Mouse (Mus musculus): ENCODE measurements around the gene Ociad1. TPM values are rescaled to one million over a fixed set of nuclear protein-coding genes. Genes with fewer than 3 reads are reported as not detected.

Ociad1 gene
- polyA plus RNA-seq, 1 experiment from 2014 or later = 220 TPM

GRCm38 (mm10) chr5:73285470-73285978 lies 7.1 kb upstream of the Ociad1 start:
- Histone ChIP-seq H3K4me3 (no peak overlapping the region), H3K4me2 (no peak overlapping the region), H3K36me3 (no peaks in the 10 kb centered on the region), H3K27me3 (replicated peaks) (no peaks in the 10 kb centered on the region), H3K9me3 (no peaks in the 10 kb centered on the region), H3K9ac (no peak overlapping the region), H3K4me1 (peaks cover 7% of the 10 kb centered on the region; the same call in 1 of the 2 replicates), H3K27ac (replicated peaks) (no peak overlapping the region)
- 68% methylated on average over 3 of the region's 3 CpGs for WGBS
- ATAC-seq (ENCODE audit: extremely low read depth, insufficient number of reproducible peaks, low FRiP score, low TSS enrichment) = no peak

GRCm38 (mm10) chr5:73286603-73287002 lies 6.0 kb upstream of the Ociad1 start:
- no peaks in the 10 kb centered on the region for H3K36me3 ChIP-seq
- no peaks in the 10 kb centered on the region for H3K9me3 ChIP-seq
- no peak overlapping the region for H3K27ac ChIP-seq (replicated peaks)
- WGBS = 66% methylated on average over 5 of the region's 5 CpGs
- H3K4me1 ChIP-seq = 0 out of 2 replicates have a peak, but pooled peaks cover 4% of the 10 kb centered on the region
- no peaks in the 10 kb centered on the region for H3K27me3 ChIP-seq (replicated peaks)
- no peak overlapping the region for H3K4me2 ChIP-seq
- no peak overlapping the region for H3K4me3 ChIP-seq
- no peak for ATAC-seq (ENCODE audit: extremely low read depth, insufficient number of reproducible peaks, low FRiP score, low TSS enrichment)
- H3K9ac ChIP-seq = no peak overlapping the region

GRCm38 (mm10) chr5:73289900-73290299 lies 2.7 kb upstream of the Ociad1 start:
- Histone ChIP-seq H3K4me3 (no peak overlapping the region), H3K4me2 (no peak overlapping the region), H3K27me3 (replicated peaks) (no peaks in the 10 kb centered on the region), H3K9me3 (no peaks in the 10 kb centered on the region), H3K27ac (replicated peaks) (no peak overlapping the region), H3K36me3 (peaks cover 2% of the 10 kb centered on the region), H3K9ac (no peak overlapping the region), H3K4me1 (peaks cover 24% of the 10 kb centered on the region)
- ATAC-seq (ENCODE audit: extremely low read depth, insufficient number of reproducible peaks, low FRiP score, low TSS enrichment) = no peak
- WGBS = 60% methylated on average over 2 of the region's 2 CpGs

GRCm38 (mm10) chr5:73293458-73293827 lies 859 bp downstream of the Ociad1 start:
- H3K27ac ChIP-seq (replicated peaks) = peak overlapping the region; percentile 98
- no peak for ATAC-seq (ENCODE audit: extremely low read depth, insufficient number of reproducible peaks, low FRiP score, low TSS enrichment)
- WGBS = 9% methylated on average over 8 of the region's 8 CpGs

GRCm38 (mm10) chr5:73295016-73295415 lies 2.4 kb downstream of the Ociad1 start:
- no peak overlapping the region for H3K4me3 ChIP-seq
- H3K9ac ChIP-seq = no peak overlapping the region
- no peak for ATAC-seq (ENCODE audit: extremely low read depth, insufficient number of reproducible peaks, low FRiP score, low TSS enrichment)
- no peaks in the 10 kb centered on the region for H3K9me3 ChIP-seq
- WGBS = 96% methylated on average over 7 of the region's 7 CpGs
- no peak overlapping the region for H3K4me2 ChIP-seq
- no peak overlapping the region for H3K27ac ChIP-seq (replicated peaks)
- peaks cover 41% of the 10 kb centered on the region for H3K36me3 ChIP-seq
- H3K27me3 ChIP-seq (replicated peaks) = no peaks in the 10 kb centered on the region
- H3K4me1 ChIP-seq = peaks cover 31% of the 10 kb centered on the region

More at GRCm38 (mm10) chr5:73293458-73293827, 859 bp downstream of the Ociad1 start:
- H3K9ac ChIP-seq = peak overlapping the region; percentile 98
- H3K4me2 ChIP-seq = peak overlapping the region; percentile 83
- H3K4me3 ChIP-seq = peak overlapping the region; percentile 93
- no peaks in the 10 kb centered on the region for H3K27me3 ChIP-seq (replicated peaks)
- H3K36me3 ChIP-seq = peaks cover 29% of the 10 kb centered on the region
- peaks cover 31% of the 10 kb centered on the region for H3K4me1 ChIP-seq
- no peaks in the 10 kb centered on the region for H3K9me3 ChIP-seq

GRCm38 (mm10) chr5:73295916-73296315 lies 3.3 kb downstream of the Ociad1 start:
- no peak for ATAC-seq (ENCODE audit: extremely low read depth, insufficient number of reproducible peaks, low FRiP score, low TSS enrichment)
- Histone ChIP-seq H3K36me3 (peaks cover 50% of the 10 kb centered on the region), H3K27ac (replicated peaks) (no peak overlapping the region), H3K4me2 (no peak overlapping the region), H3K4me1 (peaks cover 31% of the 10 kb centered on the region), H3K27me3 (replicated peaks) (no peaks in the 10 kb centered on the region), H3K9me3 (no peaks in the 10 kb centered on the region), H3K4me3 (no peak overlapping the region), H3K9ac (no peak overlapping the region)
- 87% methylated on average over 4 of the region's 4 CpGs for WGBS

GRCm38 (mm10) chr5:73301601-73302307 lies 9.2 kb downstream of the Ociad1 start:
- Histone ChIP-seq H3K9ac (no peak overlapping the region), H3K4me2 (no peak overlapping the region), H3K27ac (replicated peaks) (no peak overlapping the region), H3K27me3 (replicated peaks) (no peaks in the 10 kb centered on the region), H3K36me3 (peaks cover 82% of the 10 kb centered on the region), H3K4me1 (peaks cover 10% of the 10 kb centered on the region), H3K4me3 (no peak overlapping the region), H3K9me3 (no peaks in the 10 kb centered on the region)
- no peak for ATAC-seq (ENCODE audit: extremely low read depth, insufficient number of reproducible peaks, low FRiP score, low TSS enrichment)
- 84% methylated on average over 7 of the region's 7 CpGs for WGBS

- ATAC-seq (ENCODE audit: extremely low read depth, insufficient number of reproducible peaks, low FRiP score, low TSS enrichment) = no peak
- H3K4me1 ChIP-seq = peaks cover 13% of the 10 kb centered on the region
- H3K27me3 ChIP-seq (replicated peaks) = no peaks in the 10 kb centered on the region
- H3K9ac ChIP-seq = no peak overlapping the region
- 0 out of 2 replicates have a peak overlapping the region, but pooled peaks have one; percentile 3 for H3K27ac ChIP-seq (replicated peaks)
- H3K9me3 ChIP-seq = no peaks in the 10 kb centered on the region
- H3K4me2 ChIP-seq = no peak overlapping the region
- 75% methylated on average over 12 of the region's 12 CpGs for WGBS
- peaks cover 88% of the 10 kb centered on the region for H3K36me3 ChIP-seq
- no peak overlapping the region for H3K4me3 ChIP-seq
Measured at GRCm38 (mm10) chr5:73304507-73304906, 11.9 kb downstream of the Ociad1 start.

GRCm38 (mm10) chr5:73306486-73306885 lies 13.9 kb downstream of the Ociad1 start:
- Histone ChIP-seq H3K9me3 (no peaks in the 10 kb centered on the region), H3K27me3 (replicated peaks) (no peaks in the 10 kb centered on the region), H3K36me3 (peaks cover 88% of the 10 kb centered on the region), H3K9ac (no peak overlapping the region), H3K27ac (replicated peaks) (no peak overlapping the region), H3K4me2 (no peak overlapping the region), H3K4me3 (no peak overlapping the region), H3K4me1 (peaks cover 28% of the 10 kb centered on the region)
- 93% methylated on average over 6 of the region's 6 CpGs for WGBS
- no peak for ATAC-seq (ENCODE audit: extremely low read depth, insufficient number of reproducible peaks, low FRiP score, low TSS enrichment)

- Histone ChIP-seq H3K27ac (replicated peaks) (no peak overlapping the region), H3K4me3 (no peak overlapping the region), H3K9me3 (no peaks in the 10 kb centered on the region), H3K27me3 (replicated peaks) (no peaks in the 10 kb centered on the region), H3K9ac (no peak overlapping the region), H3K4me1 (peaks cover 32% of the 10 kb centered on the region), H3K4me2 (no peak overlapping the region), H3K36me3 (peaks cover 87% of the 10 kb centered on the region)
- 79% methylated on average over 3 of the region's 3 CpGs for WGBS
- ATAC-seq (ENCODE audit: extremely low read depth, insufficient number of reproducible peaks, low FRiP score, low TSS enrichment) = no peak
Measured at GRCm38 (mm10) chr5:73307297-73307696, 14.7 kb downstream of the Ociad1 start.

GRCm38 (mm10) chr5:73309496-73309895 lies 16.9 kb downstream of the Ociad1 start:
- Histone ChIP-seq H3K27ac (replicated peaks) (no peak overlapping the region; the same call in 1 of the 2 replicates), H3K4me1 (peaks cover 38% of the 10 kb centered on the region), H3K9me3 (no peaks in the 10 kb centered on the region), H3K27me3 (replicated peaks) (no peaks in the 10 kb centered on the region), H3K9ac (no peak overlapping the region), H3K36me3 (peaks cover 93% of the 10 kb centered on the region), H3K4me2 (no peak overlapping the region), H3K4me3 (no peak overlapping the region)
- WGBS = 79% methylated on average over 4 of the region's 4 CpGs
- no peak for ATAC-seq (ENCODE audit: extremely low read depth, insufficient number of reproducible peaks, low FRiP score, low TSS enrichment)

GRCm38 (mm10) chr5:73310401-73310800 lies 17.8 kb downstream of the Ociad1 start:
- H3K4me1 ChIP-seq = peaks cover 45% of the 10 kb centered on the region
- no peak overlapping the region for H3K4me2 ChIP-seq
- peaks cover 93% of the 10 kb centered on the region for H3K36me3 ChIP-seq
- no peaks in the 10 kb centered on the region for H3K27me3 ChIP-seq (replicated peaks)
- no peak overlapping the region for H3K9ac ChIP-seq
- H3K4me3 ChIP-seq = no peak overlapping the region
- no peaks in the 10 kb centered on the region for H3K9me3 ChIP-seq
- WGBS = 72% methylated on average over 1 of the region's 1 CpGs
- peak overlapping the region; percentile 74 for H3K27ac ChIP-seq (replicated peaks)
- ATAC-seq (ENCODE audit: extremely low read depth, insufficient number of reproducible peaks, low FRiP score, low TSS enrichment) = no peak

Measured in heart, embryonic 13.5 days (tissue).